Mouse (Mus musculus) cerebellum, adult 18-20 months (tissue): ENCODE results near the gene Cspg4.

Experiments used
- DNase-seq, 2 experiments: peaks; one replicate each; pipeline ENCODE4 v3.0.0; 2021

Cspg4 gene

DNA sequence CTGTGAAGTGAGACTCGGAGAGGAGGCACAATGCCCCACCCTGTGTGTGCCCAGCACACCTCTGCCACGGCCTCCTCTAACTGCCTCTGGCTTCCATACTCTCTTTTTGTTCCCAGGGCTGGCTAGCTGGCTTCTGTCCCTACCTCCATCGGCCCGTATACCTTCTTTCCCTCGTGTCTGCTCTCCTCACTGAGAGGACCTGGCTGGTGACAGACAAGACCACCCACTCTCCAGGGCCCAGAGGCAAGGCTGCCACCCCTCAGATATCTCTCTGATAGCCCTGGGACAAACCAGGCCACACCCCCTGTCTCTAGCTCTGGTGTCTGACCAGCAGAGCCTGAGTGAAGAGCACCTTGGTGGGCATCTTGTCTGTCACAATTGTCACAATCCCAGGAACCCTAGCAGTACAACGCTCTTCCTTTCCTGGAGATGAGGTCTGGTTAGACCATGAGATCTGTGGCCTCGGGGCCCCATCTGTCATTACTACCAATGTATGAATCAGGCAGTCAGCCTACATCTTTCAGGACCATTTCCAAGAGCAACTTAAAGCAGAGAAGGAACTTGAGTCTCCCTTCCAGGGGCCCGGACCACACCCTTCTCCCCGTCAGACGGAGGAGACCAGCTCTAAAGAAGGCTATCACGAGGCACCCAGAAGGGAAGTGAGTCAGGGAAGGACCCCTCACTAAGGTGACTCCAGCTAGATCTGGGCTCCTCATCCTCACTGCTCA is 1.0 kb downstream of the Cspg4 start:
- DNase-seq: no peak

DNA sequence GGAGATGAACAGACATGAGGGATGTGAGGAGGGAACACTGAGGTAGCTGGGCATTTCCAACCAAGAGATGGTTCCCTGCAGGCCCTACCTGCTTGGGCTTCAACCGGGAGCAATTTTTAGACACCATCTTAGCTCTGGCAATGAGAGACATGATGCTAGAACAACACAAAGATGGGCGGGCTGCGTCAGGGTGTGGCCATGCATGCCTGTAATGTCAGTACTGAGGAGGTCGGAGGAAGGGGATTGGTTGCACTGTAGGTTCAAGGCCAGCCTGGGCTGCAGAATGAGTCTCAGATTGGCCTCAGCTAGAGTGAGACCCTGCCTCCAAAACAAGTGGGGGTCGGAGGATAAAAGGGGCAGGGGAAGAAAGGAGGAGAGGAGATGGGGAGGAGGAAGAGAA is 1.6 kb downstream of the Cspg4 start:
- no peak for DNase-seq

DNA sequence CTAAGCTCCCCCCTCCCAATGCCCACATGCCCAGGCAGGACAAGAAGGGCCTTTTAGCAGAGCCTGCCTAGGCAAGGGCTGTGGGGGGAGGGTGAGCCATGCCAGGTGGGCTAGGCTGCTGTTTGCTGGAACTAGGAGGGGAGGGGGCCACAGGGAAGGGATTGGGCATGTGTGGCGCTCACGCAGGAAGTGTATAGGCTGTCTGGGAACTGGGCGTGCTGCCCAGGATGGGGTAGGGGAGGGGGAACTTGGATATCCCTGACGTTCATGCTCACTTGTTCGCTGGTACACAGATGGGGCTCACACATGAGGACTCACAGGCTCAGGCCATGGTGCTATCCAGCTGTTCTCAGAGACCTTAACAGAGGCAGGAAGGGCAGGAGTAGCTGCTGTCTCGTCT is 3.5 kb downstream of the Cspg4 start:
- no peak for DNase-seq

DNA sequence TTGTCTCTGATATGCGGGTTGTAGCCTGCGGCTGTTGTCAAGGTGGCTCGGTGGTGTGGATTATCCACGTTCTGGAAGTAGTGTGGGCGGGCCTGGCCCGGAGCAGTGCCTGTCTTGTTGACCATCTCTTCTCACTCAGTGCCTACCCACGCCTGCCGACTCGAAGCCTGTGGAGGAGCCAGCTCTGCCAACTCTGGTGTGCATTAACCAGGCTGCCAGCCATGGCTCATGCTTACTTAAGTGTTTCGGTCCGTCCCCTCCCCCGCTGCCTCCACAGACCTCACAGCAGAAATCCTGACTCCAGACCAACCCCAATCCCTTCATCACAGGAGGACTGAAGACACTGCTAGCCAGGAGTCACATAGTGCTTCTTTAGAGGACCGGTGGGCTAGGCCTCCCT is 4.7 kb downstream of the Cspg4 start:
- DNase-seq: no peak

DNA sequence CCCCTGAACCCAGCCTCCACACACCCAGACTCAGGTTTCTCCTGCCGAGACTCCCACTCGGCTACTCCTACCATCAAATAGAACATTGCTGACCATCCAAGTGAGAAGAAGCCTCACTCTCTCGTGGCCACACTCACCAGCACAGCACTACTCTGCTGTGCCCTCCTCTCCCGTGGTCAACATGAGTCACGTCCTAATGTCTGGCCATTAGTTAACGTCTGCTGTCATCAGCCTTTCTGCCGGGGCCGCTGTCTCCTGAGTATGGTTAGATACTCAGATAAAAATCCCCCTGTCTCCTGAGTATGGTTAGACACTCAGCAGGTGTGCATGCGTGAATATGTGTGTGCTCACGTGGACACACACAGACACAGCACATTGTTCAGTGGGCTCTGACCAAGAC is 5.9 kb downstream of the Cspg4 start:
- DNase-seq: no peak

DNA sequence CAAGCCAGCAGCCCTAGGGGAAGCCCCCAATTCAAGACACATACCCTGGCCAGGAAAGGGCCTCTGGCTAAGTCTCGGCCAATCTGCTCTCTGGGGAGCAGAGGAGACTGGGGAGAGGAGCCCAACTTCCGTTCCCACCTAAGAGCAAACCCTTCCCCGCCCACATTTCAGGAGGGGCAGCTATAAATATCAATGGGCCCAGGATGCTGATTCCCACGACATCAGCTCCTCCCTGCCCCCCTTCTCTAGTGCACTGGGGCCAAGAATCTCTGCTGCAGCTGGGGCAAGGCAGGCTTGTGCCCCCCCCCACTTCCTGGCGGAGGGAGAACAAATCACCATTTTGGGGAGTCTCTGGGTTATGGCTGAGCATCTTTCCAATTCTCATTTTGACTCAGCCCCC is 6.4 kb downstream of the Cspg4 start:
- no peak for DNase-seq

DNA sequence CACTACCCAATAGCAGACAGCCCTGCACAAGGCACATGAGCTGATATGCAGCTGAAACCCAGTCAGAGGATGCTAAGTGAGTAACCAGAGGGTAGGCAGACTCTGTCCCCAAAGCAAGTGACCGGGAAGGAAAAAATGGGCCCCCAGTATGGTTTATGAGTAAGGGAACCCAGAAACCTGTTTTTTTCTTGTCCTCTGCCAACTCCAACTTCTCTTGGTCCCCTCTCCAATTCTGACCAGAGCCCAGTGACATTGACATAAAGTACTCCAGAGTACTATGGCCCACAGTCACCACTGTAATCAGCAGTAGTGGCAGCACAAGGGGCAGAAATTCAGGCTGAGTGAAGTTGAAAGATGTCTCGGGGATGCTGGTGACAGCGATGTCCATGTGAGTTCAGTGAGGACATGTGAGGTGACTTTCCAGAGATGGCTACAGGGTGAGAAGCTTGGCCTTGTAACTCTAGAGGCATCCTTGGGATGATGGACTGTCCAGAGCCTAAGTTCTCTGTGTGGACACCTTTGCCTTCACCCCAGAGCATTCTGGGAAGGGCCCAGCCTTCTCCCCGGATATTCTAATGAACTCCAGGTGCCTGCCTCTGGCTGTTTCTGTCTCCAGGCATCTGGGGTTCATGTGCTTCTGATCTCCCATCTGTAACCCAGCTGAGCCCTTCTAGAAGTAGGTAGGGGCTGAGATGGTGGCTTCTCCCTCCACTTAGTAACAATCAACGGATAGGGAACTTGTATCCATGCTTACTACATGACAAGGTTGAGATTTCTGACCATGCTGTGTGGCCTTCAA is 7.5 kb downstream of the Cspg4 start:
- no peak for DNase-seq

DNA sequence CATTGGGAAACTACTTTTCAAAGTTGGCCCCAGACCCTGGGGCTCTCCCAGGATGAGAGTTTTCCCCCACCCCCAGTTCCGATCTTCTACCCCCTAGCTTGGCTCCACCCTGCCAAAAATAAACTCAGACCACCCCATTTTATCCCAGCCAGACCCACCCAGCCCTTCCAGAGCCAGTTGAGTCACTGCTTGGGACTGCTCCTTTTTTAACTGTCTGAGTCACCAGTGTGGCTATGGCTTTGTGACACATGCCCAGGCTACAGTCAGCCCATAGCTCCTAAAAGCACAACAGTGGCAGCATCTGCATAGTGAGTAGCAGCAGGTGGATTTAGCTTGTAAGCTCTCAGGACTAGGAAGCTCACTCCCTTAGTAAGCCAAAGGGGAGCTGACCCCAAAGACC is 8.3 kb downstream of the Cspg4 start:
- DNase-seq: no peak

DNA sequence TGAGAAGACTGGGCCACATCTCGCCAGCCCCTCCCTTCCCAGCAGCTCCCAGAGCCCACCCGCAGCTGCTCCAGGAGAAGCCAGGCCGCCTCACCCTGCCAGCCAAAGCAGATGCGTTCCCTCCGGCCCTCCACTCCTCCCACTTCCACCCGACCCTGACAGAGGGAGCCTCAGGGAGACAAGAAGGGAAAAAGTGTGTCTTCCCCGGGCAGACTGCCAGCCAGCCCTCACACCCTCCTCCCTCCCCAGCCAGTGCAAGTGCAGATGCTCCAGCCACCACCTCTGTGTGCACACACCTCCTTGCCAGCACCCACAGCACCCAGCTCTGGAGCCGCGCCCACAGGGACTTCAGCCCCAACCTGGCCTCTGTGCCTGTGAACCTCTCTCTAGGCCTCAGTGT is 12.0 kb downstream of the Cspg4 start:
- DNase-seq: no peak

DNA sequence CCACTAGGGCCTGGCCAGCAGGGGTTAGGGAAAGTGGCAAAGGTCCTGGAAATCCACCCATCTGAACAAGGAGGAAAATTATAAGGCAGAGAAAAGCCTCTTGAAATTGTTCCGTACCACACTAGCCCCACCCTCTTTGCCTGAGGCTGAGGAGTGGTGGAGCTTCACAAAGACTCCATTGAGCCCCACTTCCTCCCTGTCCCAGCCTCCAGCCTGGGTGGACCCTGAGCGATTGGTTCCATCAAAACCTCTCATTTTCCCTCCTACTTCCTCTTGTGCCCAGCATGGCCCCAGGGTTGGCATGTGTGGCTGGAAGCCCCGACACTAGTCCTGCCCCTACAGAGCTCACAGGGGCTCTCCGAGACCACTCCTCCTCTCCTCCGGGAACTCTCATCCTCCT is 12.5 kb downstream of the Cspg4 start:
- no peak for DNase-seq

DNA sequence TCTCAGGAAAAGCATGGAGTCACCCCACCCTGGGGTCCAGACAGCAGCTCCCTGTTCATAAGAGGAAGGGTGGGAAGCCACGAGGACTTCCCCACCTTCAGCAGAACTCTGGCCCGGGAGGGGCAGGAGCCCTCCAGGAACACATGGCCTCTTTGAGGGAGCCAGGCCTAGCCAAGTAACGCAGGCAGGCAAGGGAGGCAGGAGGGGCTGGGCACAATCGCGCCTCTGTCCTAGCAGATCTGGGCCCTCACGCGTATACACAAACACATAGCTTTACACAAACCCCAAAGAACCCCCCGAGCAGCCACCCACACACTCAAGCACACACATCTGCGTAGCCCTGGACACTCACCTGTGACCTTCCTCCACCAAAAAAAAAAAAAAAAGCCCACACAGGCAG is 16.0 kb downstream of the Cspg4 start:
- no peak for DNase-seq

DNA sequence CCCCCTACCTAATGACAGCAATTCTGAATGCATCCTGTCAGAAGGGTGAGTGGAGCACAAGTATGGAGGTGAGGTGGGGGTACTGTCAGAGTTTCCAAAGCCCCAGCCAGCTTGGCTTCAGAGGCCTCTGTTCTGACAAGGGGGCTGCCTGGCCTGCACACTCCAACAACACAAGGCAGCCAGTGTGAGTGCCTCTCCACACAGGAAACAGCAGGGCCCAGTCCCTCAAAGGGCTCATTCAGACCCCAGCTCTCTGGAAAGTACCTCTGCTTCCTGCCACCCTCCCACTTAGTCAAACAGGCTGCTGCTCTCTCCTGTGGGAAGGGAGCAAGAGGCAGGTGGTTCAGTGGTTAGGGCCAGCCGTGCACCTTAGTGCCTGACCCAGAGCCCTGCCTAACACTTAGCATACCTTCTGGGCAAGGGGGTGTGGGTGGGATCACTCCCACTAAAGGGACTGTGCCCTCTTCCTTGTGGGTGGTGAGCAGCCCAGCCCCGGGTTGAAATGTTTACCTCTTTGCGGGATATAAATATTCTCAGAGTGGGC is 16.8 kb downstream of the Cspg4 start:
- no peak for DNase-seq

DNA sequence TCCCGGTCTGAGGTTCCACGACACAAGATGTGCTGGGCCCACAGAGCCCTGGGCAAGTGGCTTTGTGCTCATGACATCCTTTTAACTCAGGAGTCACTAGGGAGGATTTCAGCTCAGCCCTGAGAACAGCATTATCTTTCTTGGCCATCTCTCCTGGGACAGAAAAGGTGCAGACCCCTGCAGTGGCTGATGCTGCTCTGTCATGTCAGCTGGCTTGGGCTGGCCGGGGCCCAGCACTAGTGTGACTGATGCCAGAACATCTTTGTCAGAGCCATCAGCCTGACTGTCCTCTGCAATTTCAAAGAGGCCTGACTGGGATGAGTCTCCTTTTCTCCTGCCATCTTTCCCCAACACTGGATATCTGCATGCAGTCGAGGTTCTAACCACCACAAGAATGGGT is 17.4 kb downstream of the Cspg4 start:
- no peak for DNase-seq

DNA sequence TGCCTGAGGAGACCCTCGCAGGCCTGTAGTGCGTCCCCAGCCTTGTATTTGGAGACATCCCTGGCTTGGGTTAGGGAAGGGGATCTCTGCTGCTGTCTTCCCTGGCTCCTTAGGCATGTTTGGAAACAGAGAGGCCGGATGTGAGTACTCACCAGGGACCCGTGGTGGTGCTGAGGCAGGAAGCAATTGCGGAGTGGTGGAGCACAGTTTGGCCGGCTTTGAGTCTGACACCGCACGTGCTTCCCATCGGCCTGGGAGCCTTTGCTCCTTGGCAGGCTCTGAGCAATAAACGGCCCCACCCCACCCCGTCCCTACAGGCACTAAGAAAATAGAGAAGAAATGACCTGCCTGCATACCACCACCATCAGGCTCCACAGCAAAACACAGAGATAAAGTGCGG is 18.0 kb downstream of the Cspg4 start:
- no peak for DNase-seq

DNA sequence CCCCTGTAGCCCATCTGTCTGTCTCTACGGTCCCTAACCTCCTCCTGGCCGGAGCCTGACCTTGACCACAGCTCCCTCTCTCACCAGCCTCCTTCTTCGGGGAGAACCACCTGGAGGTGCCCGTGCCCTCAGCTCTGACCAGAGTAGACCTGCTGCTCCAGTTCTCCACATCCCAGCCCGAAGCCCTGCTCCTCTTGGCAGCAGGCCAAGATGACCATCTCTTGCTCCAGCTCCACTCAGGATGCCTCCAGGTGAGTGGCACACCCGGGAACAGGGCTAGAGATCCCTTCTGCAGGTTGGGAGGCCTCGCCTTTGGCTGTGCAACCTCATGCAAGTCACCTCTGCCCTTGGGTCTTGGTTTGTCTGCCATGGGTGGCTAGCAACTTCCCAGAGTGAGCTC is 18.6 kb downstream of the Cspg4 start:
- no peak for DNase-seq

DNA sequence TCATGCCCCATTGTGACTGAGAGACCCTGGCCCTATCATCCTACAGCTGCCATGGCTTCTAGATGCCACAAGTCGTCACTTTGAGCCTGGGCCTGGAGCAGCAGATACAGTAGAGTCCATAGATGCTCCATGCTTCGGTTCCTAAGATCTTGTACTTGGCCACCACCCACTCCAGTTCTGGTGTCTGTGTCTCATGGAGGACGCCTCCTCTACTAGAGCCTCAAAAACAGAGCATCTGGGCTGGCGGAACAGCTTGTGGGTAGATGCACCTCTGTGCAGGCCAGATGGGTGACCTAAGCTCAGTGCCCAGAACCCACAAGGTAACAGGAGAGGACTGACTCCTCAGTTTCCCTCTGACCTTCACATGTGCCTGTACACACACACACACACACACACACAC is 19.5 kb downstream of the Cspg4 start:
- no peak for DNase-seq

DNA sequence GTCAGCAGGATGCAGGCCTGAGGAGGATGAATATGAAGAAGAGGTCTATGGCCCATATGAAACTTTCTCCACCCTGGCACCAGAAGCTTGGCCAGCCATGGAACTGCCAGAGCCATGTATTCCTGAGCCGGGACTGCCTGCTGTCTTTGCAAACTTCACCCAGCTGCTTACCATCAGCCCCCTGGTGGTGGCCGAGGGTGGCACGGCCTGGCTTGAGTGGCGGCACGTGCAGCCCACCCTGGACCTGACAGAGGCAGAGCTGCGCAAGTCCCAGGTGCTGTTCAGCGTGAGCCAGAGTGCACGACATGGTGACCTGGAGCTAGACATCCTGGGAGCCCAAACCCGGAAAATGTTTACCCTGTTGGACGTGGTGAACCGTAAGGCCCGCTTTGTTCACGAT is 21.3 kb downstream of the Cspg4 start:
- no peak for DNase-seq

DNA sequence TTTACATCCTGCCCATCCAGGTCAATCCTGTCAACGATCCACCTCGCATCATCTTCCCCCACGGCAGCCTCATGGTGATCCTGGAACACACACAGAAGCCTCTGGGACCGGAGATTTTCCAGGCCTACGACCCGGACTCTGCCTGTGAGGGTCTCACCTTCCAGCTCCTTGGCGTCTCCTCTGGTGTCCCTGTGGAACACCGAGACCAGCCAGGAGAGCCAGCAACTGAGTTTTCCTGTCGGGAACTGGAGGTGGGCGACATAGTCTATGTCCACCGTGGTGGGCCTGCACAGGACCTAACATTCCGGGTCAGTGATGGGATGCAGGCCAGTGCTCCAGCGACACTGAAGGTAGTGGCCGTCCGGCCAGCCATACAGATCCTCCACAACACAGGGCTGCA is 21.8 kb downstream of the Cspg4 start:
- DNase-seq: no peak

DNA sequence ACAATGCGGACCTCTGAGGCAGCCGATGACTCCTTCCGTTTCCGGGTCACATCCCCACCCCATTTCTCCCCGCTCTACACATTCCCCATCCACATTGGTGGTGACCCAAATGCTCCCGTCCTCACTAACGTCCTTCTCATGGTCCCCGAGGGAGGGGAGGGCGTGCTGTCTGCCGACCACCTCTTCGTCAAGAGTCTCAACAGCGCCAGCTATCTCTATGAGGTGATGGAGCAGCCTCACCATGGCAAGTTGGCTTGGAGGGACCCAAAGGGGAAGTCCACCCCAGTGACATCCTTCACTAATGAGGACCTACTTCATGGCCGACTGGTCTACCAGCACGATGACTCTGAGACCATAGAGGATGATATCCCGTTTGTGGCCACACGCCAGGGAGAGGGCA is 22.7 kb downstream of the Cspg4 start:
- no peak for DNase-seq

DNA sequence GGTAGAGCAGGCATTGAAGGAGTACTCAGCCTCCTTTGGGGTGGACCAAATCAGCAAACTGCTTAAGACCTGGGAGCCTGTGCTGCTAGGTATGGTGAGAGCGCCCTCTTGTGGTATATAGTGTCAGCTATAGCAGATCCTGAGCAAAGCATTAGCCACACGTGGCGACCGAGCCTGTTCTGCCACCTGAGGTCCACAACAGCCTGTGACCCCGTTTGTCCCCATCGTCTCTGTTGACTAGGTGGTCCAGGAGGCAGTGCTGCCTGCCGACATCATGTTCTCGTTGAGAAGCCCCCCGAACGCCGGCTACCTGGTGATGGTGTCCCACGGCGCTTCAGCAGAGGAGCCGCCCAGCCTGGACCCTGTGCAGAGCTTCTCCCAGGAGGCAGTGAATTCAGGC is 25.0 kb downstream of the Cspg4 start:
- peak; percentile 75 to 77 for DNase-seq

DNA sequence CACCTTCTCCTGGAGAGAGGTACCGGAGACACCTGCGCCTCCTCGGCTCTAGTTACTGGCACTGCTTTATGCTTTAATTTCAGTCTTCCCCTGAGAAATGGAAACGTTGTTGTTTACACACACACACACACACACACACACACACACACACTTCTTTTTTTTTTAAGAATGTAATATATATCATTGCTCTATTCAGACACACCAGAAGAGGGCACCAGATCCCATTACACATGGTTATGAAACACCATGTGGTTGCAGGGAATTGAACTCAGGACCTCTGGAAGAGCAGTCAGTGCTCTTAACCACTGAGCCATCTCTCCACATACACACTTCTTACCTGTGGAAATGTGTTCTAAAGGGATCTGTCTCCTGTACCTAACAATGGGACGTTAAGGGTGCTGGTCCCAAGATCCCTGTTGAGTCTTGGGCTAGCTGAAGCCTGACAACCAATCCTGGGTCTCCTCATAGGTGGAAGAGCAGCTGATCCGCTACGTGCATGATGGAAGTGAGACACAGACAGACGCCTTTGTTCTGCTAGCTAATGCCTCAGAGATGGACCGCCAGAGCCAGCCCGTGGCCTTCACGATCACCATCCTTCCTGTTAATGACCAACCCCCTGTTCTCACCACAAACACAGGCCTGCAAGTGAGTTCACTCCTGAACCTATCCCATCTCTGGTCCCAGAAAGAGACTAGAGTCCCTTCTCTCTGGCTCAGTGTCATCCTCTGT is 25.9 kb downstream of the Cspg4 start:
- DNase-seq: no peak

DNA sequence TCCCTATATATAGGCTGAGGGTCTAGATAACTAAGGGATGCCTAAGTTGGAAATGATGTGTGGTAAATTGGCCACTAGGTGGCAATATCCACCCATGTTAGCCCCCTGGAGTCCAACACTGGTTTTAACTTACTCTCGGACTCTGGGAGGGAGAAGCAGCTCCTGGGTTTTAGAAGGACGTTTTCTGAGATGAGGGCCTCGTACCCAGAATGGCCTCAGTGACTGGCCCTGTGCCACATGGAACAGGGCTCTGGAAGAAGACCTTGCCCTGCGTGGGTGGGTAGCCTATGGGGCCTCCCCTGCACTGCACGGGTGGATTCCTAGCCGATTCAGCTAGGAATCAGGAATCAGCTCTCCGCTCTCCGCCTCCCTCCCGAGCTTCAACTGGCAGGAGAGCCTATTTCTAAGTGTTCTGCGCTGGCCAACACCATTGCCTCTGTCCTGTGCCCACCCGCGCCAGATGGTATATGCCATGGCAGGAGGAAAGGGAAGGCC is 26.7 kb downstream of the Cspg4 start:
- peak; percentile 63 to 69 for DNase-seq

DNA sequence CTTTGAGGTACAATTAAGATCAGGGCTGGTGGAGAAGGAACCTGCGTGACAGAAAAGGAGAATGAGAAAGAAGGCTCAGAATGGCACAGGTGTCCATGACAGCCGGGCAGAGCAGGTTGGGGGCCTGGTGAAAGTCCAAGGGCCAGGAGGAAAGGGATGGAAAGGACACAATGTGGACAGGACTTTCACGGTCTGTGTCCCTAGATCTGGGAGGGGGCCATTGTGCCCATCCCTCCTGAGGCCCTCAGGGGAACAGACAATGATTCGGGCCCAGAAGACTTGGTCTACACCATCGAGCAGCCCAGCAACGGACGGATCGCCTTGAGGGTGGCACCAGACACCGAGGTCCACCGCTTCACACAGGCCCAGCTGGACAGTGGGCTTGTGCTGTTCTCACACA is 27.3 kb downstream of the Cspg4 start:
- no peak for DNase-seq

DNA sequence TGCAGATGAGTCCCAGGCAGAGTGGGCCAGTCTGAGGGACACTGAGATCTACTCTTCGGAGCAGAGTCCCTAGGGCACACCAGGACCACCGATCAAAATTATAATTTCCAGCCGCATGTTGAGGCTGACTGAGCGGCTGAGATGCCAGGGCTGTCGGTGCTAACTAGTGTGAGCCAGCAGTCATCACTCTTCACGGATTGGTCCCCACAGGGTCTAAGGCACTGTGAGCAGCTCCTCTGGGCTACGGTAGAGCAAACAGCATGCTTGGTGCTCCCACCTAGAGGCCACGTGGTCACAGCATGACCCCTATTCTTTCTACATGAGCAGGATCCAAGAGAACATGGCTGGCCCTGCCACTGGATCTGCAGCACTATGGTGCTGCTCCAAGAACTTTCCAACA is 28.5 kb downstream of the Cspg4 start:
- no peak for DNase-seq
